Mouse (Mus musculus): ENCODE measurements around the gene Mrgprd. TPM values are rescaled to one million over a fixed set of nuclear protein-coding genes. Genes with fewer than 3 reads are reported as not detected.

Gene Mrgprd
- total RNA-seq, 2 experiments from 2014 or later, result not detected

- no peak for DNase-seq
These were observed 11.9 kb upstream of the Mrgprd start for GRCm38 (mm10) chr7:145302488-145303285.

- no peak for DNase-seq
These were observed 10.5 kb upstream of the Mrgprd start for GRCm38 (mm10) chr7:145304153-145304552.

- DNase-seq, result no peak
These were observed 7.0 kb upstream of the Mrgprd start for GRCm38 (mm10) chr7:145307636-145308035.

GRCm38 (mm10) chr7:145308061-145308675 lies 6.5 kb upstream of the Mrgprd start:
- DNase-seq, result peak in 1 of 2 experiments; percentile 29

GRCm38 (mm10) chr7:145308866-145309265 lies 5.8 kb upstream of the Mrgprd start:
- DNase-seq, result no peak

GRCm38 (mm10) chr7:145309877-145310276 lies 4.8 kb upstream of the Mrgprd start:
- DNase-seq, result no peak

- DNase-seq, result no peak
These were observed 4.1 kb upstream of the Mrgprd start for GRCm38 (mm10) chr7:145310526-145310925.

GRCm38 (mm10) chr7:145312137-145312536 lies 2.5 kb upstream of the Mrgprd start:
- DNase-seq, result no peak

- DNase-seq, result peak in 1 of 2 experiments; percentile 37
These were observed 2.9 kb downstream of the Mrgprd start for GRCm38 (mm10) chr7:145317522-145317921.

GRCm38 (mm10) chr7:145319481-145319880 lies 4.8 kb downstream of the Mrgprd start:
- DNase-seq, result no peak

GRCm38 (mm10) chr7:145323607-145324006 lies 9.0 kb downstream of the Mrgprd start:
- DNase-seq, result no peak

GRCm38 (mm10) chr7:145325697-145326096 lies 11.1 kb downstream of the Mrgprd start:
- DNase-seq, result no peak

- DNase-seq, result no peak
These were observed 15.3 kb downstream of the Mrgprd start for GRCm38 (mm10) chr7:145329982-145330381.

GRCm38 (mm10) chr7:145330641-145331040 lies 16.0 kb downstream of the Mrgprd start:
- no peak for DNase-seq

- no peak for DNase-seq
These were observed 17.9 kb downstream of the Mrgprd start for GRCm38 (mm10) chr7:145332376-145333041.

- DNase-seq, result no peak
These were observed 19.3 kb downstream of the Mrgprd start for GRCm38 (mm10) chr7:145333936-145334335.

- no peak for DNase-seq
These were observed 19.9 kb downstream of the Mrgprd start for GRCm38 (mm10) chr7:145334428-145335027.

GRCm38 (mm10) chr7:145335199-145335598 lies 20.6 kb downstream of the Mrgprd start:
- DNase-seq, result no peak

- no peak for DNase-seq
These were observed 21.1 kb downstream of the Mrgprd start for GRCm38 (mm10) chr7:145335616-145336332.

- DNase-seq, result no peak
These were observed 23.3 kb downstream of the Mrgprd start for GRCm38 (mm10) chr7:145337889-145338288.

GRCm38 (mm10) chr7:145340248-145340904 lies 25.7 kb downstream of the Mrgprd start:
- no peak for DNase-seq

Measured in layer of hippocampus, postnatal 36 days (tissue).